Mouse (Mus musculus) heart, embryonic 10.5 days (tissue): ENCODE data around the gene Stard10. TPM values are rescaled to one million over a fixed set of nuclear protein-coding genes. Genes with fewer than 3 reads are reported as not detected.

ENCODE experiments used
- polyA plus RNA-seq: library from polyadenylated mRNA; unstranded; fragments of >200 nt; fragmentation: Nextera tagmentation; extraction: Ambion mirVana; gene quantifications from 2 replicates; pipeline ENCODE4 v1.2.1, GENCODE M21; 2016

Stard10 gene
- polyA plus RNA-seq, 1 experiment from 2014 or later: 62.7 TPM

Other genes starting within 250 kb of the Stard10 start
- gene Fchsd2, start 224.2 kb upstream of the Stard10 start, polyA plus RNA-seq: 14.2 and 17.3 TPM in 2 replicates
- 19.2 and 22.1 TPM in 2 replicates for gene Atg16l2, start 14.8 kb upstream of the Stard10 start, polyA plus RNA-seq
- 15.9 and 24.6 TPM in 2 replicates for gene Arap1, start 31.0 kb downstream of the Stard10 start, polyA plus RNA-seq
- 3.3 TPM in 1 of 2 replicates, not detected in the other for gene Gm45837, start 93.8 kb downstream of the Stard10 start, polyA plus RNA-seq
- gene Pde2a, start 104.6 kb downstream of the Stard10 start, polyA plus RNA-seq: 1.6 and 12.0 TPM in 2 replicates